Mouse (Mus musculus): ENCODE measurements at regions not wholly inside any gene's neighbourhood (a gene's known extent, or its start where the extent isn't known, plus 50 kb on each side); places are given as distances from the start of the nearest gene placed in this dataset.

DNA sequence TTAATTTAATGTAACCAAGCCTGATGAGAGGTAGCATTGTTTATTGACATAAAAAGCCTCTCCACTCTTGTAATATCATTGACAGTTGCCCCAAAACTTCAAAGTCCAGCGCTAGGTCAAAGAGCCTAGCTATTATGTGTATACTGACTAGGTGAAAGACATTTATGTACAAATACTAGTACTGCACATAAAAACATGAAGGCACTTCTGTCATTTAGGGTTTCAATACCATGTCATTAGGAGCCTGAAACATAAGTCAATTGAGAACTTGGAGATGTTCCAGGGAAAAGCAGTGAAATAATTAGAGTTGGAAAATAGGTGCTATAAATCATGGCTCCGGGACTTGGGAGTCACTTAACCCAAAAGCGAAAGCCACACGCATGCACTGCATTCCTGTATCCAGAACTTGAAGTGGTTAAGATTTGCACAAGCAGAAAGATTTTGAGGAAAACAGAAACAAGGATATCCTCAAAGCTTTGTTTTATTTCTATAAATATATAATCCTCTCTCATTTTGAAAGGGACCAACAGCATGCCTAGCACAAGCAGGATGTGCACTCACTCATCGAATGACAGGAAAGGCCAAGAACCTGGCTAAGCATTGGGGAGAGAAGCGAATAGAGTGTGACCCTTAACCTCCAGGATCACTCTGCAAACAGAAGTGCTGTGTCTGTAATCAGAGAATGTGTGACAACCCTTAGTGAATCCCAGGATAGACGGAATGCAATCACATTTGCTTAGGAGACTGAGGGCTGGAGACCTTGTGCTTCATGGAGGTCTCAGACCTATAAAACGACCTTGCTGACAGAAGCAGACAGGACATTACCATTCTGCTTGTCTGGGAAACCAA is 176.3 kb upstream of the Crim1 start:
- TF ChIP-seq CTCF (IDR thresholded peaks at IDR 0.05): no peak
- no peak for TF ChIP-seq POLR2A (IDR thresholded peaks at IDR 0.05; ENCODE audit: insufficient read depth, low read depth, low read length)
- TF ChIP-seq EP300 (IDR thresholded peaks at IDR 0.05; ENCODE audit: insufficient read depth, low read depth, low read length): no peak
